Mouse (Mus musculus) v-Abl transformed pro-B cells (cell line): ENCODE measurements at regions not wholly inside any gene's neighbourhood (a gene's known extent, or its start where the extent isn't known, plus 50 kb on each side); places are given as distances from the start of the nearest gene placed in this dataset.

Experiments
- in situ Hi-C, 2 experiments: fragments of 400-800 bp; cut with MboI; formaldehyde crosslinking; loops; one replicate each; pipeline ENCODE4 v1.15.1; 2025; ENCODE audit not compliant: unreplicated experiment in 2 of 2

DNA sequence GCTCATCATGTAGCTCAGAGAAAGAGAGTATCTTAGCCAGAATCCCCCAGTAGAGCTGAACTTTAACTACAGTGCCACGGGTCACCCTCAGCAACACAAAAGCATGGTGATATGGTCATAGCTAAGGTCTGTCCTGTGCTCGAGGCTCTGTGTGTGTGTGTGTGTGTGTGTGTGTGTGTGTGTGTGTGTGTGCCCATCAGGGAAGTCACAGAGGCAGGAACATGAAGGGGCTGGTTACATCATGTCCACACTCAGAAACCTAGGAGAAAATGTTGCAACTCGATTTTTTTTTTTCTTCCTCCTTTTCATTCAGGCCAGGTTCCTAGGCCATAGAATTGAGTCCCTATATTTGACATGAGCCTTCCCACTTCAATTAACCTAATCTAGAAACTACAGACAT is 441.8 kb downstream of the Rps24 start:
- in situ Hi-C loops, result loop anchor here in 1 of 2 experiments (5.0 kb wide), 1 partner anchor 49 kb away; no protein-coding TSS in a partner anchor

DNA sequence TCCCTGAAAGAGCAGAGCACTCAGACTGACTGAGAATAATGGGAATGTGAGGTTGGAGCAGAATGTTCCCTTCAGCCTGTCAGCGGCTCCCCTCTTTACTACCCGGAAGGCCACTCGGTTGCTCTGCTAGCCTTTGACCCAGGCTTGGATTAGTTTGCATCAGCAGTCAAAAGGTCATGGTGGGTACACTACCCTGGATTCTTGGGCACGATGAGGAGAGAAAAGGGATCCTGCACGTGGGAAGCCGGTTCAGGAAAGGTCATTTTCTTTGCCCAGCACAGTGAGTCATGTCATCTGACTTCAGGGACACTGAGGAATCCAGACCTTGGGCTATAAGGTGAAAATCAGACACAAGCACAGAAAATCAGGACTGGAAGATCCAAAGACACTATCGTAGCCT is 443.3 kb downstream of the Rps24 start:
- in situ Hi-C loops, result no loop called here

DNA sequence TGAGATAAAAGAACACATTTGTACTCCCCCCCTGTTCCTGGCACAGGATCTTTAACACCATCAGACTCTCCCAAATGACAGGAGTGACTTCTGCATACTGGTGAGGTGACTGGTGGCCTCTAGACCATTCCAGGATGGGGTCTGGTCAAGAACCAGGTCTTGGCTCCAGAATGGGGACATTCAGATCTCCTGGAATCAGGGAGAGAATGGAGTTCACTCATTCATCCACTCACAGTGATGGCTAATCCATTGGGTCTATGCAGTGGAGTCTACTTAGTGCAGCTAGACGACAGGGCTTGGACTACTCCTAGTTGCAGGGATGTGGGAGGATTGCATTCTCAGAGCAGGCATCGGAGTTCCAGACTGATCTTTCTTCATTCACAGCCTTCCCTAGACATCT is 451.0 kb downstream of the Rps24 start:
- in situ Hi-C loops, result no loop called here

DNA sequence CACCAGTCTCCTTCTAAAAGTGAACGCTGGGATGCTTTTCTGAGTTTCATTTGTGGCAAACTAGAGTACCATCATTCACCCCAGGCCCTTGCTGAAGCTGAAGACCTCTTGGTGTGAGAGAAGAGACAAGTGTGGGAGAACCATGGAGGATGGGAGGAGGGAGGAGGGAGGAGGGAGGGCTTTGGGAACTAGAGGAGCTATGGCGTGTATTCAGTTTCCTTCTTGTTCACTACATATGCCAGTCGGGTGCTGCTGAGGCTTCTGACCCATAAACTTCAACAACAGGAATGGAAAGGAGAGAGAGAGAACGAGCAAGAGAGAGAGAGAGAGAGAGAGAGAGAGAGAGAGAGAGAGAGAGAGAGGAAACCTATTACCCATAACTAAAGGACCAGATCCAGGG is 452.1 kb downstream of the Rps24 start:
- in situ Hi-C loops, result no loop called here

DNA sequence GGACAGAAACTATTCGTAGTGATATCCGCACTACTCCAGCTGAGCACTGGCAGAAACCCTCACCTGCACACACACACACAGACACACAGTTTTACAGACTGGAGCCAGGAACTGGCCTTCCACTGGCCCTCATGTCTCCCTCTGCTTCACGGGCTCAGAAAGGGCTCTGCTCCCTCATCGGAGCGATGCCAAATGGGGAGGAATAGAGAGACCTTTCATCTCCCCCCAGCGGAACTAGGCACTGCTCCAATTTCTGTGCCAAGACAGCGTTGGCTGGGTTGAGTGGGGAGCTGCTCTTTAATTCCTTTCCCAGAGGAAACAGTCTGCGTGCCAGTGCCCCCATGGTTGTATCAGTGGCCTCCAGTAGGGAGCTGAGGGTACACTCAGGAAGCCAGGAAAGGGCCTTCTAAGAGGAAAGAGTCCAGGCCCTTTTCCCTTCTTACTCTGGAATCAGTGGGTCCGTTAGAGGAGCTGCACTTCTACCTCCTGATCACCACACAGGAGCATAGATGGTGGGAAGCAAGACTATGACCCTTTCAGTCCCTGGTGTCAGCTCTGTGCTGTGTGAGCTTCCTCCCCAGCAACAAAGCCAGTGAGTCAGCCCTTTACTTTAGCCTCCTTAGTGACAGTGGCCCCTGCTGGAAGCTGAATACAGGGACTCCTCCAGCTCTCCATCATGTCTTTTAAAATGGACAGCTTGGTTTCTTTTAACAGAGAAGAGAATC is 452.7 kb downstream of the Rps24 start:
- in situ Hi-C loops, result no loop called here

DNA sequence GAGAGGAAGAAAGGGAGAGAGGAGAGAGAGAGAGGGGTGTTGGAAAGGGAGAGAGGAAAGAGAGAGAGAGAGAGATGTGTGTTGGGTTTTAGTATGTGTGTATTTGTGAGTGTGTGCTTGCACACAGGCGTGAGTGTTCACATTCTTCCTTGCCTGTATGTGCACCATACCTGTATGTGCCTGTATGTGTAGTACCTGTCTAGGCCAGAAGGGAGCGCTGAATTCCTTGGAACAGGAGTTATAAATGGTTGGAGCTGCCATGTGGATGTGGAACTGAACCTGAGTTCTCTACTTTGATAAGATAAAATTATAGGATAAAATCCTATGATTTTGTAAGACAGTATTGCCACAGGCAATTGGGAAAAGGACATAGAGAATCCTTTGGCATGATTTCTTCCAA is 458.8 kb downstream of the Rps24 start:
- in situ Hi-C loops, result no loop called here

DNA sequence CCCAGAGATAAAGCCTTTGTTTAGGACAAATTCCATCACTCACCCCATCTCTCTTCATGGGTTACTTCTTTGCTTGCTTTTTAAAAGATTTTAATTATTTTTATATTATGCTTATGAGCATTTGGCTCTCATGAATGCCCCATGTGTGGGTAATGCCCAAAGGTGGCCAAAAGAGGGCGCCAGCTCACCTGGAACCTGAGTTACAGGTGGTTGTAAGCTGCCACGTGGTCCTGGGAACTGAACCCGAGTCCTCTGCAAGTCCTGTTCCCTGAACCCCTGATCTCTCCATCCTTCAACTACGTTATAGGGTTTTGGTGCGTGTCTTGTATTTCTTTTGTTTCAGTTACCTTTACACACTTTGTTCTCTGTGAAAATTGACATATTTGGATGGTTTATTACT is 460.2 kb downstream of the Rps24 start:
- in situ Hi-C loops, result no loop called here

DNA sequence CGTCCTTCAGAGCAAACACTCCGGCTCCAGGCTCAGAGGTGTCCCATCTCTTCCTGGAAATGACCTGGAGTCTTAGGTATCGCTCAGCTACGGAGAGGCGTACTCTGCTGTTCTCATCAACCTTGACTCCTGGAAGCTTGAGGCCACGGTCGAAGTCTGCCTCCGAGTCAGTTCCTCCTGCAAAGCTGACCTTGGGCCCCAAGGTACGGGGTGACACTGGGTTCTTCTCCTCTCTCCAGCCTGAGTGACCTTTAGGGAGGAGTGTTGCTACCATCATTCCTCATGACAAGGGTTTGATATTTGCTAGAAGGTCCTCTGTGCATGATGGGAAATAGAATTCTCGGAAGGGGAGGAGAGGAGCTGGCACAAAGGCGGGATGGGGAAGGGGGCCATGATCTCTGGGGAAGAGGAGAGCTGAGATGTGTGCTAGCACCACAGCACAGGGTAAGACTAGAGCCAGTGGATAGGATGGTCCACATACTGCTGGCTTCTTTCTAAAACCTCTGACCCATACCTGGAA is 469.0 kb downstream of the Rps24 start:
- in situ Hi-C loops, result no loop called here

DNA sequence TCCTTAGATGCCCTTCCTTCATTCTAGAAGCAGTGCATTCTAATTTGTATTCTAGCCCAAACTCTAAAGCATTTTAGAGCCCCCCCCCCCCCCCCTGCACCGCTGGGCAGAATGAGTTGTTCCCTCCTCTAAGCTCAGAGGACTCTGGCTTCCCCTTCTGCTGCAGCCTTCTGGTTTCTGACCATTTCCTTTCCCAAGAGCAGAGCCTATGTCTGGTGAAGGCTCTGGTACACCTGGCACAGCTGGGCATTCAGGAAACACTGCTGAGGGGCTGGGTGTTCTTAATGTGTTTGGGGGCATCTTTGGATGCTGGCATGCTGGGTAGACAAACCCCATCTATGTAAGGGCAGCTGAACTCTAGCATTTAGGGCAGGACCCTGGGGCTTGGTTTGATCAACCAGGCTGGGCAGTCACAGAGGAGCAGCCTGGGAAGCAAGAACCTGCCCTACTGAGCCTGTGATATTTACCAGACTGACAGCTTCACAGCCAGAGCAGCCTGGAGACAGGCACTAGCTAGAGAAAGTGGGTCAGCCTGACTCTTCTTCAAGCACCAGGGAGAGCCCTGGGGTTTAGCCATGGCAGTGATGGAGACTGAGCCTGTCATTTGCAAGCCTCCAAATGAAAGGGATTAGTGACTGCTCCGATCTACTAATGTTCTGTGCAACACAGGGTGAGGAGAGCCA is 469.7 kb downstream of the Rps24 start:
- in situ Hi-C loops, result no loop called here

DNA sequence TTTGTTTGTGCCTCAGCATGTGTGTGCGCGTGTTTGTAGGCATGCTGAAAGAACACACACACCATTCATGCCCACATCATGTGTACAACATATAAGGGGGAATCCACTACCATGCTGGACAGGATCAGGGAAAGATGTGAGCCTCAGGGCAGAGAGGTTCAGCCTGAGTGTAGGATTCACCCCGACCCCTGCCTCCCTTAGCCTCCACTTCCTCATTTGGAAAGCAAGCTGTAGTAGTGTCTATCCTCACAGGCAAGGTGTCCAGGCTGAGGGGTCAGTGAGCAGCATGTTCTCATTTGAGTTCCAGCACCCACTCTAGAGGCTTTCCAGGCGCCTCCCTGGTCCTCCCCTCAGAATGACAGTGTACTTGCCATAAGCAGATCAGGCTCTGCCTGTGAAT is 470.5 kb downstream of the Rps24 start:
- in situ Hi-C loops, result no loop called here

DNA sequence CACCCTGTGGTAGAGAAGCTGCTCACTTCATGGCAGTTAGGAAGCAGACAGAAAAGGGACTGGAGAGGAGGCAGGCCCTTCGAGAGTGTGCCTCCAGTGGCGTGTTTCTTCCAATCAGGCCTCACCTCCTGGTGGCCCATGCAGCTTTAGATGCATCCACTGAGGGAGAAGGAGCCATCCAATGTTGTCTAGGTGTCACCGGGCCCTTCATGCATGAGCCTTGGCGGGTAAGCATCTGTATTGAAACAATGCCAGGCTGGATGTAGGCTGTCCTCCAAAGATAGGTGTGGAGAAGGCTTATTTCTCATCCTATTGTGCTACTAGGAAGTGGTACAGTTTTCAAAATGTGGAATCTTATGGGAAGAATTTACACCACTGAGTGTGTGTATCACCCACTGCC is 471.9 kb downstream of the Rps24 start:
- in situ Hi-C loops, result no loop called here

DNA sequence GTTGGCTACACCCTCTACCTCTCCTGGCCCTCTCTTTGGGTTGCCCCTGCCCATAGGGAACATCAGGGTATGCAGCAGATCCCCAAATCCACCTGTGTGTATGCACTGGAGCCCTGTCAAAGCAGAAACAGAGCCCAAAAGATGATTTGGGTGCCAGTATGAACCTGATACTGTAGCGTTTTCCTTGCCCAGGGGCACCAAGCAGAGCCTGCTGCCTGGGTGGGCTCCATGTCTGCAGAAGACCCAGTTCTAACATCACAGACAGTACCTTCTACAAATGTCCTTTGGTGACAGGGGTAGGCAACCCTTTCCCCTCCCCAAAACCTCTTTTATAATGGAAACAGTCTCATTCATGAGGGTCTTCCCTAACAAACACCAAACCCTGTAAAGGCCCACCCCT is 472.5 kb downstream of the Rps24 start:
- in situ Hi-C loops, result no loop called here

DNA sequence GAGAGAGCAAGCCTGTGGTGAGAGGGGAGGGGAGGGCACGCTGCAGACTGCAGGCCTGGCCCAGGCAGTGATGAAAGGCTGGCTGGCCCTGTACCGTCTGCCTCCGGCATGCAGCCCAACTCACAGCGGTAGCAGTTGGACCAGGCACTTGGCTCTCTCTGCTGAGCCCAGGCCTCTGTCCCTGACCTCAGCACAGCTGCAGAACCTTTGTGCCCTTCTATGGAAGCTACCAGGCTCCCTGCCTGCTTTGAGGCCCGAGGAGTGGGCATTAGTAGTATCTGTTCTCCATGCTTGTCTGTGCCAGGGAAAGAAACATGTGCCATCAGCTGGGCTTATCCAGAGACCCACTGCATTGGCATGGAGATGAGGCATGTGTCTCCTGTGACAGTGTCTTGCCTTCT is 473.2 kb downstream of the Rps24 start:
- in situ Hi-C loops, result no loop called here

DNA sequence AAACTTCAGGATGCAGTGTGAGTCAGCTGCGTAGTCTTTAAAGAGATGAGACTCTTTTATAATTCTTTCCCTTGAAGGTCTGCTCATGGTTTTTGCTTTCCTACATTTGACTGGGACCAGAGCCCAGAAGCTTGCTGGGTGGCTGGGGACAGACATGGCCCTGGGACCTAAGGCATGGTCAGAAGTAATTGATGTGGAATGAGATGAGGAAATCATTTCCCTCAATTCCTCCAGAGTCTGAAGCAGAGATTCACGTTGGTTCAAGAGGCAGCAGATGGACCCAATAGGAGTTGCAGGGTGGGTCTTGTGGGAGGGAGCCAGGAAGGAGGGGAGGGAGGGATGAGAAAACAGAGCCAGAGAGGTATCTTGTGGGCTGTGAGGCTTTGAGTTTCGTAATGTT is 473.9 kb downstream of the Rps24 start:
- in situ Hi-C loops, result no loop called here

DNA sequence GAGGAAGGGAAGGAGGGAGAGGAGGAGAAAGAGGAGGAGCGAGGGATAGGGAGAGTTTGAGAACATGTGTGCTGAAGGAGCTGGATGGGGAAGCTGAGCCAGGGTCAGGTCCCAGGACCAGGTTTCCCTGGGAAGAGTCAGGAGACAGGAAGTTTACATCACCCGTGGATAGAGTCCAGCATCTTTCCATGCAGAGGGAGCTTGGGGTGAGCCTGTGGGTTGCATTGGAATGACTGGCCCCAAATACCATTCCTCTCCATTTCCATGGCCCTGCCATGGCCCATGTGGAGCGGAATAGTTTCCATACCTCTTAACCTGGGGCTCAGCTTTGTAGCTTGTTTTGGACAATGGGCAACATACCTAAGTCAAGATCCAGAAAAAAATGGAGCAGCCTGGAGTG is 474.8 kb downstream of the Rps24 start:
- in situ Hi-C loops, result no loop called here

DNA sequence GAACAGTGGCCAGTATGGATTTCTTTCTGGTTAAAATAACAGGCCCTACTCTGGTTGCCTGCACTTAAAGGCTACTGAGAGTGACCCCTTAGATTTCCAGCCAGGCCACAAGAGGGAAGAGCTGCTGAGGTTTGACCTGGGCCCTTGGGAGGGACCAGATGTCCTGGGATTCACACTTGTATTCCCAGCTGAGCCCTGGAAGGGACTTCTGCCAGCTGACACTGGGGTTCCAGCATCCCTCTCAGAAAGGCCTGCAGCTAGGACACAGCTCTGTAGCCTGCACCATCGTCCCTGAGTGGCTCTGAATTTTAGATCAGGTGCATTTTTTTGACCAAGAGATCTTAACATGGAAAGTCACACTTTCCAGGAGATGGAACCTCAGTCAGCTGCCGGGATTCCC is 482.7 kb downstream of the Rps24 start:
- in situ Hi-C loops, result no loop called here

DNA sequence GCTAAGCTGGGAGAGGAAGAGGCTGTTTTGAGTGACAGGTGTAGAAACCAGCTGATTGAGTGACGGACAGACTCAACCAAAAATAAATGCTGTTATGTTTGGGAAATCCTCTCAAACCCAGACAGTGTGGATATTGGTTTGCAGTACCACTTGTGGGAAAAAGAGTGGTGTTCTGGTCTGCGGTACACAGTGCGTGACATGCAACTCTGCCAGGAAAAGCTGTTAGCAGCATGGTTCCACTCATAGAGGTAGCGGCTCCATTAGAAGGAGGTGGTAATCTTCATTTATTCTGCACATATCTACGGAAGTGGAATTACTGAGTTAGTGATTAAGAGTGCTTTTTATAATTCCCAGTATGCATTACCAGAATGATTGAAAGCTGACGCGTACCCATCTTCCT is 485.4 kb downstream of the Rps24 start:
- in situ Hi-C loops, result no loop called here

DNA sequence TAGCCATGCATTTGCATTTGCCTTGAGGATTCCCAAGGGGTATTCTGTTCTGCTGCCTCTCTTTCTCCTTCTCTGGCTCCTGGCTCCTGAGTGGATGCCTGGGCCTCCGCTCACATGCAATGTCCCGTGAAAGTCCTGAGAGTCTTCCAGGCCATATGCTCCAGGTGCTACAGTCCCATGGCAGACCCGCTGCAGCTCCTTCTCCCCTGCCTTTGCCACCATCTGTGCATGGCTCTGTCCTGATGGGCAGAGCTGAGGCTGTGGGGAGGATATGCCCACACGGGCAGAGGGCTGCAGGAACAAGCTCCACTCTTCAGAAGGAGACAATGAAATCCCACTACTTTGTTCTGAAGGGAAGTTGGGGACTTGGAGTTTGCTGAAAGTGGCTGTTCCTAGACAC is 485.9 kb upstream of the Zmiz1 start:
- in situ Hi-C loops, result no loop called here

DNA sequence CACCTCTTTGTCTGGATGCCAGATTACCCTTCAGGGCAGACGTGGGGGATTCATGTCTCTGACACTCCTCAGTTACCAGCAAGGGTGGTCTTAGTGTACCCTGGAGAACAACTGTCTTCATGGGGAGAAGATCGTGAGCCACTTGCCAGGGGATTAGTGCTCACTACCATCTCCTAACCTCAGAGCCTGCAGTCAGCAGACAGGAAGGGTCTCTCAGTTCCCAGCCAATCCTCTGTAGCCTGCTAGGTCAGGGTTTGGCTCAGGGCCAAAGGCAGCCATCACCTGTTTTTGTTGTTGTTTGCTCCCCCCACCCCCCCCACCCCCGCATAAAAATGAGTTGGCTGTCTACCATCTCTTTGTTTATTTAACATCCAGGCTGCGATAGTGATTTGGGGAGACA is 485.4 kb upstream of the Zmiz1 start:
- in situ Hi-C loops, result no loop called here

DNA sequence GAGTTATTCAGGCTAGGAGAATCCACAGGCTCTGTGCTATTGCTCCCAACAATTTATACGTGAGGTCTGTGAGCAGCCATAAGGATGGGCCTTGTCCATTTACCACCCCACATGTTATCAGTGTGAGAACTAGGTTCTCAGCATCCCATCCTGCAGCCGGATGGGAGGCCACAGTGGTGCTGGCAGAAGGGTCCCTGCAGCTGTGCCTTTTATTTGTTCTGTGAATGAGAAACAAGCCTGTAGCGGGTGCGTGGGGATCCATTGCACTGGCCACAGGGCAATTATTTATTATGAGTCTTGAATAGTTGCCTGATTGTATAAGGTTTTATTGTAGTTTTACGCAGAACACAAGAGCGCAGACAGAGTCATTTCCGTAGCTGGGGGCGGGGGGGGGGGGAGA is 476.5 kb upstream of the Zmiz1 start:
- in situ Hi-C loops, result loop anchor here (5.0 to 10.0 kb wide), 3 partner anchors 132 to 582 kb away; partner anchors contain the start of gene Zmiz1 (in 1 of the 2)

DNA sequence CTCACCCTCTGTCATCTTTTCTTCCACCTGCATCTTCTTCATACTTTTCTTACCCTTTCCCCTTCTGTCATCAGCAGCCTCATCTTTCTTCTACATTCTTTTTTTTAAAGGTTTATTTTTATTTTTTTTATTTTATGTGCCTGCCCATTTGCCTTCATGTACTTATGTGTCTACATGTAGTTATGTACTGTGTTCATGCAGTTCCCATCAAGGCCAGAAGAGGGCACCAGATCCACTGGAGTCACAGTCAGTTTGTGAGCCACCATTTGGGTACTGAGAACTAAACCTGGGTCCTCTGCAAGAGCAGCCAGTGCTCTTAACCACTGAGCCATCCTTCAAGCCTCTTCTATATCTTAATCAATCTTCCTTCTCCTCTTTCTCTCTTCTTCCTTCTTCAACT is 475.7 kb upstream of the Zmiz1 start:
- in situ Hi-C loops, result loop anchor here (5.0 to 10.0 kb wide), 3 partner anchors 132 to 582 kb away; partner anchors contain the start of gene Zmiz1 (in 1 of the 2)

DNA sequence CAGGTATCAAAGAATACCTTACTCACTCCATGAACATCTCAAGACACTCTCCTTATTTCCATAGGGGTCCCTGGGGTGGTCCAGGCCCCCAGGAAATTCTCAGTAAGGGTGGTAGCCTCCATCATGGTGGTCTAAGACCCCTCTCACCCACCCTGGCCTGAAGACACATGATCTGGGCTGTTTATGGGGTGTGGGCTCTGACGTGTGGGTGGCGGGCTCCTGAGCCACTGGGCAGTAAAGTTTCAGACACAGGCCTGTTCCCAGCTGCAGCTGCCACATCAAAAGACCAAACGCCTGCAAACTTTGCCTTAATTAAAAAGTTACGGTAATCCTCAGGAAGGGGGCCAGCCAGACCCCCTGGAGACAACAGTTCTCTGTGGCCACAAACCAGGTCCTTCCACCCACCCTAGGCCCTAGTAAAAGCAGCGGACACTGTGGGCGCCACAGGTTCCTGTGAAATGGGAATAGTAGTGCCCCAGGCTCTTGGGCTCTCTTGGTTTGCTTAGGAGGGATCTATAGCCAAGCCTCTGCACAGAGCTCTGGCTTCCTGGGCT is 473.1 kb upstream of the Zmiz1 start:
- in situ Hi-C loops, result loop anchor here (5.0 to 10.0 kb wide), 4 partner anchors 129 to 581 kb away; partner anchors contain the start of gene Zmiz1 (in 1 of the 2)
